Mouse (Mus musculus) erythroblast, embryonic 14.5 days (primary cell): Measurements from ENCODE around the gene Orc3.

Experiments used
- GATA1 ChIP-seq: IDR thresholded peaks from 2 replicates; pipeline ENCODE4 v1.6.1; 2012; ENCODE audit warnings: low read length, inconsistent platforms, mixed read lengths
- TAL1 ChIP-seq: IDR thresholded peaks from 3 replicates; pipeline ENCODE4 v1.6.1; 2012; ENCODE audit warnings: low read length, inconsistent platforms, mixed read lengths

- TF ChIP-seq GATA1 (no peak), TAL1 (no peak)
Observed at GRCm38 (mm10) chr4:34603123-34603522, 11.6 kb downstream of the Orc3 start.
